Mouse (Mus musculus): ENCODE results near the gene Eln. TPM values are rescaled to one million over a fixed set of nuclear protein-coding genes. Genes with fewer than 3 reads are reported as not detected.
A peak's percentile ranks its signal among the peaks of the same experiment; 100 is the strongest.

Eln gene
- polyA plus RNA-seq, 1 experiment from 2014 or later = 3.8 TPM

- no peak overlapping the region for H3K4me3 ChIP-seq (ENCODE audit: low read depth, low read length)
- H3K4me2 ChIP-seq (ENCODE audit: low read depth, severe bottlenecking) = no peak overlapping the region
- H3K27me3 ChIP-seq (ENCODE audit: control insufficient read depth, insufficient read depth, low read length) = no peaks in the 10 kb centered on the region
- no peak for ATAC-seq (ENCODE audit: insufficient number of reproducible peaks, low FRiP score, low TSS enrichment, low read depth)
- H3K9ac ChIP-seq (ENCODE audit: low read length) = no peak overlapping the region
- WGBS = 47% methylated on average over 4 of the region's 4 CpGs
- no peak for DNase-seq (ENCODE audit: low spot score)
- no peak overlapping the region for H3K27ac ChIP-seq (replicated peaks; ENCODE audit: low read depth, low read length)
- H3K9me3 ChIP-seq (ENCODE audit: control insufficient read depth, low read length) = no peaks in the 10 kb centered on the region
- no peaks in the 10 kb centered on the region for H3K4me1 ChIP-seq (ENCODE audit: control insufficient read depth, insufficient read depth, low read length)
- H3K36me3 ChIP-seq (ENCODE audit: control insufficient read depth, insufficient read depth, low read length) = no peaks in the 10 kb centered on the region
Observed at GRCm38 (mm10) chr5:134720058-134720457, 27.1 kb downstream of the Eln start.

GRCm38 (mm10) chr5:134711076-134711475 lies 36.0 kb downstream of the Eln start:
- Histone ChIP-seq H3K27ac (replicated peaks; ENCODE audit: low read depth, low read length) (no peak overlapping the region), H3K4me1 (ENCODE audit: control insufficient read depth, insufficient read depth, low read length) (no peaks in the 10 kb centered on the region), H3K4me2 (ENCODE audit: low read depth, severe bottlenecking) (no peak overlapping the region), H3K9ac (ENCODE audit: low read length) (no peak overlapping the region), H3K36me3 (ENCODE audit: control insufficient read depth, insufficient read depth, low read length) (no peaks in the 10 kb centered on the region), H3K9me3 (ENCODE audit: control insufficient read depth, low read length) (no peaks in the 10 kb centered on the region), H3K27me3 (ENCODE audit: control insufficient read depth, insufficient read depth, low read length) (no peaks in the 10 kb centered on the region), H3K4me3 (ENCODE audit: low read depth, low read length) (no peak overlapping the region)
- ATAC-seq (ENCODE audit: insufficient number of reproducible peaks, low FRiP score, low TSS enrichment, low read depth) (no peak), DNase-seq (ENCODE audit: low spot score) (no peak)
- 76% methylated on average over 7 of the region's 7 CpGs for WGBS

- no peak overlapping the region for H3K27ac ChIP-seq (replicated peaks; ENCODE audit: low read depth, low read length)
- no peaks in the 10 kb centered on the region for H3K9me3 ChIP-seq (ENCODE audit: control insufficient read depth, low read length)
- H3K36me3 ChIP-seq (ENCODE audit: control insufficient read depth, insufficient read depth, low read length) = no peaks in the 10 kb centered on the region
- whole genome bisulfite sequencing = 68% methylated on average over 6 of the region's 6 CpGs
- no peak overlapping the region for H3K9ac ChIP-seq (ENCODE audit: low read length)
- no peaks in the 10 kb centered on the region for H3K27me3 ChIP-seq (ENCODE audit: control insufficient read depth, insufficient read depth, low read length)
- DNase-seq (ENCODE audit: low spot score) (no peak), ATAC-seq (ENCODE audit: insufficient number of reproducible peaks, low FRiP score, low TSS enrichment, low read depth) (no peak)
- no peak overlapping the region for H3K4me3 ChIP-seq (ENCODE audit: low read depth, low read length)
- H3K4me2 ChIP-seq (ENCODE audit: low read depth, severe bottlenecking) = no peak overlapping the region
- H3K4me1 ChIP-seq (ENCODE audit: control insufficient read depth, insufficient read depth, low read length) = no peaks in the 10 kb centered on the region
Observed at GRCm38 (mm10) chr5:134709275-134709674, 37.8 kb downstream of the Eln start.

GRCm38 (mm10) chr5:134704157-134704556 lies 43.0 kb downstream of the Eln start:
- Histone ChIP-seq H3K4me3 (ENCODE audit: low read depth, low read length) (no peak overlapping the region), H3K4me1 (ENCODE audit: control insufficient read depth, insufficient read depth, low read length) (no peaks in the 10 kb centered on the region), H3K9ac (ENCODE audit: low read length) (no peak overlapping the region), H3K9me3 (ENCODE audit: control insufficient read depth, low read length) (no peaks in the 10 kb centered on the region), H3K27ac (replicated peaks; ENCODE audit: low read depth, low read length) (no peak overlapping the region), H3K4me2 (ENCODE audit: low read depth, severe bottlenecking) (no peak overlapping the region), H3K27me3 (ENCODE audit: control insufficient read depth, insufficient read depth, low read length) (no peaks in the 10 kb centered on the region), H3K36me3 (ENCODE audit: control insufficient read depth, insufficient read depth, low read length) (no peaks in the 10 kb centered on the region)
- no peak for ATAC-seq (ENCODE audit: insufficient number of reproducible peaks, low FRiP score, low TSS enrichment, low read depth)
- DNase-seq (ENCODE audit: low spot score) = peak; percentile 89

- no peaks in the 10 kb centered on the region for H3K9me3 ChIP-seq (ENCODE audit: control insufficient read depth, low read length)
- no peak overlapping the region for H3K9ac ChIP-seq (ENCODE audit: low read length)
- 58% methylated on average over 2 of the region's 2 CpGs for WGBS
- no peaks in the 10 kb centered on the region for H3K4me1 ChIP-seq (ENCODE audit: control insufficient read depth, insufficient read depth, low read length)
- DNase-seq (ENCODE audit: low spot score) (no peak), ATAC-seq (ENCODE audit: insufficient number of reproducible peaks, low FRiP score, low TSS enrichment, low read depth) (no peak)
- no peak overlapping the region for H3K27ac ChIP-seq (replicated peaks; ENCODE audit: low read depth, low read length)
- no peak overlapping the region for H3K4me3 ChIP-seq (ENCODE audit: low read depth, low read length)
- no peaks in the 10 kb centered on the region for H3K36me3 ChIP-seq (ENCODE audit: control insufficient read depth, insufficient read depth, low read length)
- no peaks in the 10 kb centered on the region for H3K27me3 ChIP-seq (ENCODE audit: control insufficient read depth, insufficient read depth, low read length)
- H3K4me2 ChIP-seq (ENCODE audit: low read depth, severe bottlenecking) = no peak overlapping the region
Observed at GRCm38 (mm10) chr5:134695539-134695938, 51.6 kb downstream of the Eln start.

GRCm38 (mm10) chr5:134695082-134695481 lies 52.0 kb downstream of the Eln start:
- no peak overlapping the region for H3K4me3 ChIP-seq (ENCODE audit: low read depth, low read length)
- no peak overlapping the region for H3K27ac ChIP-seq (replicated peaks; ENCODE audit: low read depth, low read length)
- H3K36me3 ChIP-seq (ENCODE audit: control insufficient read depth, insufficient read depth, low read length) = no peaks in the 10 kb centered on the region
- no peak overlapping the region for H3K4me2 ChIP-seq (ENCODE audit: low read depth, severe bottlenecking)
- DNase-seq (ENCODE audit: low spot score) = peak; percentile 32
- no peaks in the 10 kb centered on the region for H3K4me1 ChIP-seq (ENCODE audit: control insufficient read depth, insufficient read depth, low read length)
- WGBS = 12% methylated on average over 2 of the region's 2 CpGs
- no peaks in the 10 kb centered on the region for H3K9me3 ChIP-seq (ENCODE audit: control insufficient read depth, low read length)
- H3K27me3 ChIP-seq (ENCODE audit: control insufficient read depth, insufficient read depth, low read length) = no peaks in the 10 kb centered on the region
- ATAC-seq (ENCODE audit: insufficient number of reproducible peaks, low FRiP score, low TSS enrichment, low read depth) = no peak
- H3K9ac ChIP-seq (ENCODE audit: low read length) = no peak overlapping the region

GRCm38 (mm10) chr5:134692704-134693103 lies 54.4 kb downstream of the Eln start:
- Histone ChIP-seq H3K4me1 (ENCODE audit: control insufficient read depth, insufficient read depth, low read length) (0 out of 2 replicates have a peak, but pooled peaks cover 2% of the 10 kb centered on the region), H3K36me3 (ENCODE audit: control insufficient read depth, insufficient read depth, low read length) (no peaks in the 10 kb centered on the region), H3K4me2 (ENCODE audit: low read depth, severe bottlenecking) (no peak overlapping the region), H3K27me3 (ENCODE audit: control insufficient read depth, insufficient read depth, low read length) (no peaks in the 10 kb centered on the region), H3K9ac (ENCODE audit: low read length) (no peak overlapping the region), H3K27ac (replicated peaks; ENCODE audit: low read depth, low read length) (no peak overlapping the region), H3K9me3 (ENCODE audit: control insufficient read depth, low read length) (no peaks in the 10 kb centered on the region), H3K4me3 (ENCODE audit: low read depth, low read length) (no peak overlapping the region)
- no peak for ATAC-seq (ENCODE audit: insufficient number of reproducible peaks, low FRiP score, low TSS enrichment, low read depth)
- no peak for DNase-seq (ENCODE audit: low spot score)
- WGBS = 88% methylated on average over 1 of the region's 1 CpGs

- Histone ChIP-seq H3K36me3 (ENCODE audit: control insufficient read depth, insufficient read depth, low read length) (no peaks in the 10 kb centered on the region), H3K27ac (replicated peaks; ENCODE audit: low read depth, low read length) (no peak overlapping the region; the same call in 1 of the 2 replicates), H3K27me3 (ENCODE audit: control insufficient read depth, insufficient read depth, low read length) (no peaks in the 10 kb centered on the region), H3K4me1 (ENCODE audit: control insufficient read depth, insufficient read depth, low read length) (0 out of 2 replicates have a peak, but pooled peaks cover 5% of the 10 kb centered on the region), H3K4me3 (ENCODE audit: low read depth, low read length) (peak overlapping the region; percentile 67), H3K4me2 (ENCODE audit: low read depth, severe bottlenecking) (peak overlapping the region; percentile 87), H3K9ac (ENCODE audit: low read length) (peak overlapping the region; percentile 67), H3K9me3 (ENCODE audit: control insufficient read depth, low read length) (no peaks in the 10 kb centered on the region)
- ATAC-seq (ENCODE audit: insufficient number of reproducible peaks, low FRiP score, low TSS enrichment, low read depth) (peak; percentile 96), DNase-seq (ENCODE audit: low spot score) (peak; percentile 99)
- under 1% methylated on average over 38 of the region's 38 CpGs for WGBS
Observed at GRCm38 (mm10) chr5:134688718-134689284, 58.3 kb downstream of the Eln start.

Data from limb, embryonic 11.5 days (tissue).